Comparison of ENCODE assay signal across 8 mouse cellular contexts in the genomic region with DNA sequence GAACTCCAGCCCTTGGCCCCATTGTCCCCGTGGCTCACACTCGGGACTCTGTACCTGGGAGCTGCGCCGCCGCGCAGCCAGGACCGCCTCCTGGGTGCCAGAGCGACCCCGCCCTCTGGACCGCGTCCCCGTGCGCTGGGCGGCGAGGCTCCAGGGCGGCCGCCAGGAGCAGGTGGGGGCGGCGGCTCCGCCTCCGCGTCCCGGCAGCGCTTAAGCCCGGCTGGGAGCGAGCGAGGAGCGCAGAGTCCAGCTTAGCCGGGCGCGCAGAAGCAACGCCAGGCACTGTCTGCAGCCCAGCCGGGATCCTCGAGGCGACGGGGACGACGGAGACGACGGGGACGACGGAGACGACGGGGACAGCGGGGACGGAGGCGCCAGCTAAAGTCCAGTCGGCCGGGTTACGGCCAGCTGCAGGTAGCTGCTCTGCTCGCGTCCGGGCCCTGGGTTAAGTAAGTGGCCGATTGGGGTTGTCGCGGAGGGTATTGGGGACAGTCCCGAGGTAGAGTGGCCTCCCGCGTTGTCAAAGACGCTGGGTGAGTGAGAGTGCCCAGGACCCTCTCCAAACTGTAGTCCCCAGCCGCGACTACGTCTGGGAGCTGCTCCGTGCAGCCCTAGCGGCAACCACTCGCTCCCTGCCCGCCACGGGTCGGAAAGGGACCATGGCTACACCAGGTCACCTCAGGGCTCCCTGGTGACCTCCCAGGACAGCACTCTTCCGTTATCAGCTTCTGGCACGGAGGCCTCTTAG. TPM values are rescaled to one million over a fixed set of nuclear protein-coding genes. Genes with fewer than 3 reads are reported as not detected.
DNase-seq lines count a peak whose midpoint lies in the region; ATAC-seq and TF ChIP-seq lines count a peak whose summit lies in the region.

A gene (plus strand): TSS at position 157 of the 748 bp plus-strand sequence.

- peak within 1 kb of the TSS; percentile 50 for H3K9ac ChIP-seq in ES-Bruce4 (ENCODE audit: low read depth, poor library complexity, severe bottlenecking)
- H3K9ac ChIP-seq in forebrain, embryonic 12.5 days, result peak within 1 kb of the TSS; percentile 53

- peak within 1 kb of the TSS; percentile 83 for H3K4me2 ChIP-seq in forebrain, embryonic 12.5 days

- H3K27ac ChIP-seq in ES-Bruce4 (ENCODE audit: insufficient read depth, low read length), result no peak within 1 kb of the TSS
- H3K27ac ChIP-seq in forebrain, embryonic 12.5 days, result no peak within 1 kb of the TSS

- H3K36me3 ChIP-seq in ES-Bruce4 (ENCODE audit: control insufficient read depth, insufficient read depth, low read length, poor library complexity, severe bottlenecking), result no peaks in the 10 kb centered on the region
- no peaks in the 10 kb centered on the region for H3K36me3 ChIP-seq in forebrain, embryonic 12.5 days (replicated peaks)

- no peak for TF ChIP-seq CTCF in ES-Bruce4 (IDR thresholded peaks at IDR 0.05; ENCODE audit: low read depth, low read length)
- TF ChIP-seq CTCF in lung, adult 2 months (IDR thresholded peaks at IDR 0.05; ENCODE audit: insufficient read depth, low read length), result no peak

- TF ChIP-seq POLR2A in ES-Bruce4 (IDR thresholded peaks at IDR 0.05; ENCODE audit: insufficient read depth, low read length), result no peak
- peak; percentile 62; the same call in 1 of the 2 replicates for TF ChIP-seq POLR2A in lung, adult 2 months (IDR thresholded peaks at IDR 0.05; ENCODE audit: borderline replicate concordance, extremely low read depth, low read depth, low read length)

- H3K4me1 ChIP-seq in ES-Bruce4 (ENCODE audit: control insufficient read depth, insufficient read depth, low read length), result no peaks in the 10 kb centered on the region
- peaks cover 18% of the 10 kb centered on the region for H3K4me1 ChIP-seq in forebrain, embryonic 12.5 days
- peaks cover 7% of the 10 kb centered on the region for H3K4me1 ChIP-seq in lung, adult 2 months (ENCODE audit: control insufficient read depth, insufficient read depth, low read length)

- no peaks in the 10 kb centered on the region for H3K9me3 ChIP-seq in ES-Bruce4 (replicated peaks; ENCODE audit: control insufficient read depth, insufficient read depth, low read length, poor library complexity, severe bottlenecking)
- H3K9me3 ChIP-seq in forebrain, embryonic 12.5 days, result no peaks in the 10 kb centered on the region

- no peak for TF ChIP-seq EP300 in ES-Bruce4 (IDR thresholded peaks at IDR 0.05; ENCODE audit: insufficient read depth, low read depth, low read length)

- H3K4me3 ChIP-seq in ES-Bruce4 (ENCODE audit: low read depth, low read length), result peak within 1 kb of the TSS; percentile 78
- peak within 1 kb of the TSS; percentile 54 for H3K4me3 ChIP-seq in forebrain, embryonic 12.5 days (replicated peaks)
- H3K4me3 ChIP-seq in lung, adult 2 months (replicated peaks; ENCODE audit: extremely low read depth, low read depth, low read length), result peak within 1 kb of the TSS; percentile 66

- peak; percentile 14 for DNase-seq in brain, embryonic 18.5 days (ENCODE audit: low read depth, low spot score)
- peak; percentile 81 to 82 for DNase-seq in heart, postnatal 14 days
- DNase-seq in large intestine, adult 2 months (ENCODE audit: low read depth, low spot score), result peak; percentile 44
- peak; percentile 73 for DNase-seq in lung, adult 2 months
- peak; percentile 56 for DNase-seq in ovary, postnatal 14 days (ENCODE audit: low spot score)
- no peak for DNase-seq in spleen, postnatal 10 days (ENCODE audit: low spot score in 2 of 2)

- intact Hi-C loops in heart, postnatal 14 days (cut with DNase I), result loop anchor here (5.0 kb wide), 1 partner anchor 37 kb away; no protein-coding TSS in a partner anchor

- ATAC-seq in forebrain, embryonic 12.5 days (ENCODE audit: low FRiP score), result peak; percentile 87

- WGBS in forebrain, embryonic 12.5 days, result under 1% methylated on average over 66 of the region's 71 CpGs
- 1% methylated on average over 69 of the region's 71 CpGs for WGBS in large intestine, adult 2 months
- WGBS in lung, adult 2 months, result 1% methylated on average over 71 of the region's 71 CpGs

- no peaks in the 10 kb centered on the region for H3K27me3 ChIP-seq in ES-Bruce4 (ENCODE audit: control insufficient read depth, insufficient read depth, low read length, poor library complexity, severe bottlenecking)
- peaks cover 42% of the 10 kb centered on the region for H3K27me3 ChIP-seq in forebrain, embryonic 12.5 days

RNA-seq across cellular contexts. Expression of the gene that starts here (rescaled TPM):
- 18.5 and 20.8 TPM in 2 replicates for polyA plus RNA-seq in ES-Bruce4 (2011; ENCODE audit: insufficient read depth, insufficient read length, low read depth, missing spikeins)
- polyA plus RNA-seq in forebrain, embryonic 12.5 days (2016; fragmentation: Nextera tagmentation; extraction: Ambion mirVana), result 1.6 and 1.7 TPM in 2 replicates
- total RNA-seq in heart, postnatal 14 days (2021), result 10 to 100 TPM; 20.9 to 25.7 TPM
- polyA plus RNA-seq in large intestine, adult 2 months (2012; rRNA removed), result 5.3 and 6.5 TPM in 2 replicates
- 4.6 and 5.0 TPM in 2 replicates for polyA plus RNA-seq in lung, adult 2 months (2012; rRNA removed)

Comparison
In these comparisons a context has a peak if more than half of its experiments do, and no peak if none do; other contexts are left out.
1. DNase-seq: peak in brain, embryonic 18.5 days (single experiment), heart, postnatal 14 days (2 of 2), large intestine, adult 2 months (single experiment), lung, adult 2 months (single experiment) and ovary, postnatal 14 days (single experiment); none in spleen, postnatal 10 days (0 of 2).
2. Peak in every context shown above with its lines, with median percentiles within 50 percentile points of each other: H3K4me3 ChIP-seq.